Comparison of ENCODE assay signal across 8 mouse cellular contexts in the genomic region with DNA sequence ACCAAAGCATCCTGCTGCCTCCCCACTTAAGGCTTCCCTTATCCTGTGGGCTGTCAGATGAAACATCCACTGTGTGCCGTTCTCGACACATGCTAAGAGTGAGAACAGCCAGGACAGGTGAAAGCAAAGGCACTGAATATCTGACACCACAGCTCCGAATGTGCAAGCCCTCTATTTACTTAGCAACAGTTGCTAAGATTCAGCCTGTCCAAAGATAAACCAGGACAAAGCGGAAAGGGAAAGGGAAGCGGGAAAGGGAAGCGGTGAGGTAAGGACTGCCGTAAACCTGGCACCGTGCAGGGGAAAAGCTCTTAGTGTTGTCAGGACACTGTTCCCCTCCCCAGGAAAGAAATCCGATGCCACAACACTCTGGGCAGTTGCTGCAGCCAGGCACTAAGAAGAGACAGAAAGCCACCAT.
DNase-seq lines count a peak whose midpoint lies in the region; ATAC-seq and TF ChIP-seq lines count a peak whose summit lies in the region.

No protein-coding gene starts in this region.

- peak overlapping the region; percentile 54 for H3K27ac ChIP-seq in hindbrain, embryonic 15.5 days (replicated peaks)
- no peak overlapping the region for H3K27ac ChIP-seq in hindbrain, embryonic 10.5 days
- peak overlapping the region; percentile 92 for H3K27ac ChIP-seq in kidney, adult 2 months (ENCODE audit: insufficient read depth, low read depth, low read length)

- TF ChIP-seq POLR2A in kidney, adult 2 months (IDR thresholded peaks at IDR 0.05; ENCODE audit: low read depth, low read length) = no peak

- no peaks in the 10 kb centered on the region for H3K9me3 ChIP-seq in hindbrain, embryonic 15.5 days
- H3K9me3 ChIP-seq in hindbrain, embryonic 10.5 days = no peaks in the 10 kb centered on the region

- H3K36me3 ChIP-seq in hindbrain, embryonic 15.5 days = no peaks in the 10 kb centered on the region
- H3K36me3 ChIP-seq in hindbrain, embryonic 10.5 days = no peaks in the 10 kb centered on the region
- no peaks in the 10 kb centered on the region for H3K36me3 ChIP-seq in kidney, adult 2 months (ENCODE audit: control insufficient read depth, insufficient read depth, low read length)

- ATAC-seq in hindbrain, embryonic 15.5 days (ENCODE audit: low FRiP score, low read depth) = no peak
- ATAC-seq in activated CD4-positive, CD25-positive, alpha-beta regulatory T cell, adult 4 months = no peak

- H3K27me3 ChIP-seq in hindbrain, embryonic 15.5 days = no peaks in the 10 kb centered on the region
- H3K27me3 ChIP-seq in hindbrain, embryonic 10.5 days (ENCODE audit: insufficient read depth, poor library complexity, severe bottlenecking) = no peaks in the 10 kb centered on the region
- no peaks in the 10 kb centered on the region for H3K27me3 ChIP-seq in kidney, adult 2 months (replicated peaks; ENCODE audit: control insufficient read depth, insufficient read depth, low read length)

- 63% methylated on average over 9 of the region's 9 CpGs for WGBS in hindbrain, embryonic 15.5 days
- 79% methylated on average over 9 of the region's 9 CpGs for WGBS in hindbrain, embryonic 10.5 days
- WGBS in kidney, adult 2 months = 35% methylated on average over 9 of the region's 9 CpGs

- no peak for DNase-seq in hindbrain, embryonic 10.5 days (ENCODE audit: low spot score)
- DNase-seq in gastrocnemius, postnatal 10 days = peak; percentile 23
- peak; percentile 71 for DNase-seq in kidney, adult 2 months
- DNase-seq in lung, postnatal 25 days (ENCODE audit: low spot score) = peak; percentile 78
- DNase-seq in layer of hippocampus, postnatal 25 days (ENCODE audit: extremely low spot score in 1 of 2, low spot score in 1 of 2) = no peak
- DNase-seq in urinary bladder, adult 2 months (ENCODE audit: low spot score) = no peak

- H3K9ac ChIP-seq in hindbrain, embryonic 15.5 days = no peak overlapping the region

- H3K4me2 ChIP-seq in hindbrain, embryonic 15.5 days = no peak overlapping the region

- no peak for TF ChIP-seq CTCF in kidney, adult 2 months (conservative IDR thresholded peaks at IDR 0.05; ENCODE audit: insufficient read depth, insufficient read length, low read depth, low read length)

- H3K4me3 ChIP-seq in hindbrain, embryonic 15.5 days = no peak overlapping the region
- no peak overlapping the region for H3K4me3 ChIP-seq in hindbrain, embryonic 10.5 days
- no peak overlapping the region for H3K4me3 ChIP-seq in kidney, adult 2 months (ENCODE audit: insufficient read depth, low read depth, low read length)

- H3K4me1 ChIP-seq in hindbrain, embryonic 15.5 days (replicated peaks) = peaks cover 47% of the 10 kb centered on the region
- peaks cover 20% of the 10 kb centered on the region for H3K4me1 ChIP-seq in hindbrain, embryonic 10.5 days (replicated peaks)
- peaks cover 30% of the 10 kb centered on the region for H3K4me1 ChIP-seq in kidney, adult 2 months (ENCODE audit: control insufficient read depth, insufficient read depth, low read length)

Comparison
In these comparisons a context has a peak if more than half of its experiments do, and no peak if none do; other contexts are left out.
1. DNase-seq: peak in gastrocnemius, postnatal 10 days (single experiment), kidney, adult 2 months (single experiment) and lung, postnatal 25 days (single experiment); none in hindbrain, embryonic 10.5 days (single experiment), layer of hippocampus, postnatal 25 days (0 of 2) and urinary bladder, adult 2 months (single experiment).